Mouse (Mus musculus): Measurements from ENCODE around the gene Dnm3. TPM values are rescaled to one million over a fixed set of nuclear protein-coding genes. Genes with fewer than 3 reads are reported as not detected.

Dnm3 gene
- total RNA-seq, 1 experiment: 0.49 TPM

GRCm38 (mm10) chr1:162094523-162095272 is 383.1 kb downstream of the Dnm3 start:
- no peak overlapping the region for H3K27ac ChIP-seq (ENCODE audit: insufficient read depth, low read depth, low read length, poor library complexity, severe bottlenecking)
- no peak overlapping the region for H3K9ac ChIP-seq (ENCODE audit: insufficient read depth, low read depth, low read length, poor library complexity, severe bottlenecking)
- TF ChIP-seq ZC3H11A (IDR thresholded peaks at IDR 0.05; ENCODE audit: borderline replicate concordance, low read depth, low read length) (no peak), CHD2 (IDR thresholded peaks at IDR 0.05; ENCODE audit: low read depth, low read length) (no peak), MAFK (IDR thresholded peaks at IDR 0.05; ENCODE audit: insufficient read depth, low read depth, low read length) (no peak), ZNF384 (IDR thresholded peaks at IDR 0.05; ENCODE audit: low read depth, low read length) (no peak), HCFC1 (IDR thresholded peaks at IDR 0.05; ENCODE audit: borderline replicate concordance, insufficient read depth, low read length) (no peak)
- H3K36me3 ChIP-seq (ENCODE audit: control insufficient read depth, insufficient read depth, low read length, poor library complexity, severe bottlenecking): no peaks in the 10 kb centered on the region
- no peak for DNase-seq (ENCODE audit: low read depth, low spot score)
- H3K9me3 ChIP-seq (ENCODE audit: control insufficient read depth, insufficient read depth, low read depth, low read length): no peaks in the 10 kb centered on the region
- in situ Hi-C loops (cut with MboI; ENCODE audit: low sequenced_read_pairs in 2 of 2, unreplicated experiment in 2 of 2): no loop called here
- H3K4me3 ChIP-seq (ENCODE audit: insufficient read depth in 1 of 2, low read depth in 1 of 2, low read length in 2 of 2, poor library complexity in 1 of 2, severe bottlenecking in 1 of 2): no peak overlapping the region
- no peaks in the 10 kb centered on the region for H3K4me1 ChIP-seq (ENCODE audit: control insufficient read depth in 2 of 2, insufficient read depth in 2 of 2, low read length in 2 of 2, poor library complexity in 1 of 2)

GRCm38 (mm10) chr1:162093806-162094522 is 383.9 kb downstream of the Dnm3 start:
- in situ Hi-C loops (cut with MboI; ENCODE audit: low sequenced_read_pairs in 2 of 2, unreplicated experiment in 2 of 2): no loop called here
- no peak for DNase-seq (ENCODE audit: low read depth, low spot score)
- no peak overlapping the region for H3K4me3 ChIP-seq (ENCODE audit: insufficient read depth in 1 of 2, low read depth in 1 of 2, low read length in 2 of 2, poor library complexity in 1 of 2, severe bottlenecking in 1 of 2)
- TF ChIP-seq ZNF384 (IDR thresholded peaks at IDR 0.05; ENCODE audit: low read depth, low read length) (no peak), MAFK (IDR thresholded peaks at IDR 0.05; ENCODE audit: insufficient read depth, low read depth, low read length) (no peak), HCFC1 (IDR thresholded peaks at IDR 0.05; ENCODE audit: borderline replicate concordance, insufficient read depth, low read length) (no peak), ZC3H11A (IDR thresholded peaks at IDR 0.05; ENCODE audit: borderline replicate concordance, low read depth, low read length) (no peak), CHD2 (IDR thresholded peaks at IDR 0.05; ENCODE audit: low read depth, low read length) (no peak)
- no peak overlapping the region for H3K27ac ChIP-seq (ENCODE audit: insufficient read depth, low read depth, low read length, poor library complexity, severe bottlenecking)
- H3K4me1 ChIP-seq (ENCODE audit: control insufficient read depth in 2 of 2, insufficient read depth in 2 of 2, low read length in 2 of 2, poor library complexity in 1 of 2): no peaks in the 10 kb centered on the region
- H3K9me3 ChIP-seq (ENCODE audit: control insufficient read depth, insufficient read depth, low read depth, low read length): no peaks in the 10 kb centered on the region
- no peaks in the 10 kb centered on the region for H3K36me3 ChIP-seq (ENCODE audit: control insufficient read depth, insufficient read depth, low read length, poor library complexity, severe bottlenecking)
- no peak overlapping the region for H3K9ac ChIP-seq (ENCODE audit: insufficient read depth, low read depth, low read length, poor library complexity, severe bottlenecking)

GRCm38 (mm10) chr1:162092899-162093659 is 384.8 kb downstream of the Dnm3 start:
- no peak overlapping the region for H3K27ac ChIP-seq (ENCODE audit: insufficient read depth, low read depth, low read length, poor library complexity, severe bottlenecking)
- TF ChIP-seq MAFK (IDR thresholded peaks at IDR 0.05; ENCODE audit: insufficient read depth, low read depth, low read length) (no peak), CHD2 (IDR thresholded peaks at IDR 0.05; ENCODE audit: low read depth, low read length) (no peak), ZNF384 (IDR thresholded peaks at IDR 0.05; ENCODE audit: low read depth, low read length) (no peak), ZC3H11A (IDR thresholded peaks at IDR 0.05; ENCODE audit: borderline replicate concordance, low read depth, low read length) (no peak)
- no peak for DNase-seq (ENCODE audit: low read depth, low spot score)
- H3K9ac ChIP-seq (ENCODE audit: insufficient read depth, low read depth, low read length, poor library complexity, severe bottlenecking): no peak overlapping the region
- H3K4me1 ChIP-seq (ENCODE audit: control insufficient read depth in 2 of 2, insufficient read depth in 2 of 2, low read length in 2 of 2, poor library complexity in 1 of 2): no peaks in the 10 kb centered on the region
- no peaks in the 10 kb centered on the region for H3K36me3 ChIP-seq (ENCODE audit: control insufficient read depth, insufficient read depth, low read length, poor library complexity, severe bottlenecking)
- in situ Hi-C loops (cut with MboI; ENCODE audit: low sequenced_read_pairs in 2 of 2, unreplicated experiment in 2 of 2): no loop called here
- no peak overlapping the region for H3K4me3 ChIP-seq (ENCODE audit: insufficient read depth in 1 of 2, low read depth in 1 of 2, low read length in 2 of 2, poor library complexity in 1 of 2, severe bottlenecking in 1 of 2)
- H3K9me3 ChIP-seq (ENCODE audit: control insufficient read depth, insufficient read depth, low read depth, low read length): no peaks in the 10 kb centered on the region

- TF ChIP-seq ZNF384 (IDR thresholded peaks at IDR 0.05; ENCODE audit: low read depth, low read length) (0 out of 2 replicates have a peak, but pooled peaks have one; percentile 14), ZC3H11A (IDR thresholded peaks at IDR 0.05; ENCODE audit: borderline replicate concordance, low read depth, low read length) (no peak), CHD2 (IDR thresholded peaks at IDR 0.05; ENCODE audit: low read depth, low read length) (no peak), HCFC1 (IDR thresholded peaks at IDR 0.05; ENCODE audit: borderline replicate concordance, insufficient read depth, low read length) (no peak), MAFK (IDR thresholded peaks at IDR 0.05; ENCODE audit: insufficient read depth, low read depth, low read length) (no peak)
- DNase-seq (ENCODE audit: low read depth, low spot score): peak; percentile 11
- no peak overlapping the region for H3K4me3 ChIP-seq (ENCODE audit: insufficient read depth in 1 of 2, low read depth in 1 of 2, low read length in 2 of 2, poor library complexity in 1 of 2, severe bottlenecking in 1 of 2)
- H3K36me3 ChIP-seq (ENCODE audit: control insufficient read depth, insufficient read depth, low read length, poor library complexity, severe bottlenecking): no peaks in the 10 kb centered on the region
- no peak overlapping the region for H3K27ac ChIP-seq (ENCODE audit: insufficient read depth, low read depth, low read length, poor library complexity, severe bottlenecking)
- H3K4me1 ChIP-seq (ENCODE audit: control insufficient read depth in 2 of 2, insufficient read depth in 2 of 2, low read length in 2 of 2, poor library complexity in 1 of 2): no peaks in the 10 kb centered on the region
- no peak overlapping the region; the same call in 1 of the 2 replicates for H3K9ac ChIP-seq (ENCODE audit: insufficient read depth, low read depth, low read length, poor library complexity, severe bottlenecking)
- no peaks in the 10 kb centered on the region for H3K9me3 ChIP-seq (ENCODE audit: control insufficient read depth, insufficient read depth, low read depth, low read length)
- in situ Hi-C loops (cut with MboI; ENCODE audit: low sequenced_read_pairs in 2 of 2, unreplicated experiment in 2 of 2): no loop called here
Observed at GRCm38 (mm10) chr1:162092401-162092800, 385.4 kb downstream of the Dnm3 start.

Data from ES-E14 (cell line).